Mouse (Mus musculus) heart, postnatal 10 days (tissue): ENCODE measurements at regions not wholly inside any gene's neighbourhood (a gene's known extent, or its start where the extent isn't known, plus 50 kb on each side); places are given as distances from the start of the nearest gene placed in this dataset.

Experiments used
- DNase-seq, 2 experiments: peaks; one replicate each; pipeline ENCODE4 v3.0.0; 2021
- intact Hi-C: fragments of 180-260 bp; cut with DNase I; formaldehyde crosslinking; loops from one replicate; pipeline ENCODE4 v1.15.1; 2025

GRCm38 (mm10) chr14:47795062-47795461, 146.8 kb downstream of the Ktn1 start:
- no peak for DNase-seq
- intact Hi-C loops: no loop called here

- intact Hi-C loops: no loop called here
- DNase-seq: no peak
These were observed 150.0 kb downstream of the Ktn1 start for GRCm38 (mm10) chr14:47798203-47798602.

- intact Hi-C loops: no loop called here
- DNase-seq: no peak
These were observed 151.3 kb downstream of the Ktn1 start for GRCm38 (mm10) chr14:47799564-47799963.

- intact Hi-C loops: no loop called here
- DNase-seq: no peak
These were observed 157.0 kb downstream of the Ktn1 start for GRCm38 (mm10) chr14:47805202-47805601.

GRCm38 (mm10) chr14:47805771-47806535, 157.7 kb downstream of the Ktn1 start:
- DNase-seq: peak in 1 of 2 experiments; percentile 16
- intact Hi-C loops: no loop called here

DNA sequence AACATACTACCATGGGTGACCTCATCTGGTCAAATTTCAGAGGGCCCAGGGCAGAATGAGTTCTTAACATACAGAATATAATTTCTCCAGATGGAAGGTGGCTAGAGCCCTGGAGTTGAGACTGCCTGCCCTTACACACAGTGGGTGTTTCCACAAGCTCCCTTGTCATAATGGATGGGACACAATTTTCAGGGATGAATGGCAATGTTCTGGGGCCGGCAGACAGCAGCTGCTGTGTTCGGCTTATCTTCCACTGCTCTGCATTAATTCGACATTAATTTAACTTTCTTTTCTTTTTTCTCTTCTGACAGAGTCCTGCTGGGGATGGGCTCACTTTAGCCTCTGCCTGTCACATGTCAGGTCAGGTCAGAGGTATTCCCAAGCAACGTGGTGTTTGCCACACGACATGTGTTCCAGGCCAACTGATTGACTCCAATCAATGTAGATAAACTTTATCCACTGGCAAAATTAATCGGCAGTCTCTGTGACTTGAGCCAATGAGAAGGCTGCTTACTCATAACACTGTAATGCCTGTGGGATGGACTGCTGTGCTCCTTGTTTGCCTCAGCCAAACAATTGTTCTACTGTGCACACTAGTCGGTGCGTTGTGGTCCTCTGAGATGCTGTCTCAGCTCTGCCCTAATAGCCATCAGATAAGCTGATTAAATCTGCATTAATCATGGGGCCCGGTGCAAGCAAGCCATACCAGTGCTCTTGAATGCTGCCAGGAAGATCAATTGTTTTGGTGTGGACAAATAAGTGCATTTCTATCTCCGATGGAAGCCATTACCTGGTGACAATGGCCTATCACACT, 160.1 kb downstream of the Ktn1 start:
- intact Hi-C loops: no loop called here
- no peak for DNase-seq

DNA sequence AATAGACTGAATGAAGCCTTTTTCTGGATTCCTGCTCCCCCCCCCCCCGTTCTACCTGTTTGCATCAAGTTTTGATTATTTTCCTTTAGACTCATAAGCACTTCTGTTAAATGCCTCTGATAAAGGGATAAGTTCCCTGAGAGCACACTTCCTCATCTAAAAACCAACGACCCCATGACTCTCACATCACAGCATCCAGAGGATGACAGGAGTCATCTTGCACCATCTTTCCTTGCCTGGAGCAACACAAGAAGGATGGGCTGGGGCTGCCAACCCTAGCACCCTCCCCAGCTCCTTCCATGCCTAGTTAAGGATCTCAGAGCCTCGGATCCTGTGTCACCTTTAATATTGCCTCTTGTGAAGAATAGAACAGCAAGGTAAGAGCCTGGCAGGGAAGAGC, 170.0 kb downstream of the Ktn1 start:
- intact Hi-C loops: no loop called here
- DNase-seq: no peak

- intact Hi-C loops: no loop called here
- no peak for DNase-seq
These were observed 170.4 kb downstream of the Ktn1 start for GRCm38 (mm10) chr14:47818641-47819040.

GRCm38 (mm10) chr14:47820571-47821143, 172.4 kb downstream of the Ktn1 start:
- intact Hi-C loops: no loop called here
- DNase-seq: no peak

DNA sequence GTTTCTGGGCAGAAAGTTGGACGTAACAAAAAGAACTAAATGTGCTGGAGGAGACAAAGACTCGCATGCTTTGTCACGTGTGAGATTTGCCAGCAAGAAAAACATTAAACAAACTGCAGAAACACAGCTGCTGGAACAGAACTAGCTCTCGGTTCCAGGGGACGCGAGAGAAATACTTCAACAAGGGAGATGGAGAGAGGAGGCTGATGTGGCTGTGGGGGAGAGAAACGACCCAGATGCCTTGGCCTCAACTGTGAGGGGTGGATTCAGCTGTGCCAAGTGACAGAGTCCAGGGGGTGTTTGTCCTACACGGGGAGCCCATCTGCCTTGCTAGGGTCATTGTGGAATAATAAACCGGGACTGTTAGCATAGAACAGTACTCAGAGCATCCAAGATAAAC, 174.9 kb downstream of the Ktn1 start:
- DNase-seq: no peak
- intact Hi-C loops: no loop called here

GRCm38 (mm10) chr14:47823696-47824095, 175.4 kb downstream of the Ktn1 start:
- no peak for DNase-seq
- intact Hi-C loops: no loop called here

GRCm38 (mm10) chr14:47825446-47825956, 177.3 kb downstream of the Ktn1 start:
- DNase-seq: no peak
- intact Hi-C loops: no loop called here

- no peak for DNase-seq
- intact Hi-C loops: no loop called here
These were observed 178.3 kb downstream of the Ktn1 start for GRCm38 (mm10) chr14:47826545-47826944.

- DNase-seq: no peak
- intact Hi-C loops: no loop called here
These were observed 179.4 kb downstream of the Ktn1 start for GRCm38 (mm10) chr14:47827623-47828022.

- no peak for DNase-seq
- intact Hi-C loops: no loop called here
These were observed 185.4 kb downstream of the Ktn1 start for GRCm38 (mm10) chr14:47833696-47834095.

GRCm38 (mm10) chr14:47835408-47835807, 187.2 kb downstream of the Ktn1 start:
- no peak for DNase-seq
- intact Hi-C loops: no loop called here

DNA sequence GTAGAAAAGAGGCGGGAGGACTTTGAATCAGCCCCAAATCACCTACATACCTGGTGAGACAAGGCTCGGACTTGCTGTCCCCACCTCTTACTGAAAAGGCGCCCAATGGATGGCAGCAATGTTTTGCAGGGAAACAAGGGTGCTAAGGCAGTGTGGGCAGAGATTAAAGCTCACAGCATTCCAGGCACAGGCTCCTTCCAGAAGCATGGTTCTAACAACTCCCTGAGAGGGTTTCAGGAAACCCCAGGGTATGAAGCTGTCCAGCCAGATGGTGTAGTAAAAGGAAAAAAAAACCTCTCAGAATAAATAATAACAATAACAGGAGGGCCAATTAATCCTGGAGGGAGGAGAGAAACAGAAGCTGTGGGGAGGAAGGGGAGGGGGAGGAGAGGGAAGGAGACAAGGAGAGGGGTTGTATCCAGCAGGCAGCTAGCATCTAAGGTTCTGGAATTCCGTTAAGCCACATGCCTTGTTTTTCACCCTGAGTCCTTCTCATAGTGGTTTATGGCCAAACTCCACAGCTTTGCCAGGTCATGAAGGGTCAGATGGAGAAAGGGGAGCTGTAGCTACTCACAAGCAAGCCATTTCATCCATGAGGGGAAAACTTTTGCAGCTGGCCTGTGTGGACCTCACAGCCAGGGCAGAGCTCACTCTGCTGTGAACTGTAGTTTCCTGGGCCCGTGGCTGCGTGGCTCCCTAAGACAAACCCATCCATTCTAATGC, 191.4 kb downstream of the Ktn1 start:
- intact Hi-C loops: no loop called here
- DNase-seq: no peak

DNA sequence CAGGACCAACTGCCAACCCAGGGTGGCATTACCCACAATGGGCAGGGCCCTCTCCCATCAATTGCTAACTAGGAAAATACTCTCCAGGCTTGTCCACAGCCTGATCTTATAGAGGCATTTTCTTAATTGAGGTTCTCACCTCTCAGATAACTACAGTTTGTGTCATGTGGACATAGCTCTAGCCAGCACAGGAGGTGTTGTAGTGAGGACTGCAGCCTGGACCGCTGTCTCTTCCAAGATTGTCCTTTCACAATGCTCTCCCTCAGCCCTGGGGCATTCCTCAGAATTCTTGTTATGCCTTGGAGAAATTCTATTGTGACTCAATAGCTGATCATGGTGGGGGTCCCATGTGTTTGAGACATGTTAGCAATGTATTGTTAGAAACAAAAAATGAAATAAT, 196.1 kb downstream of the Ktn1 start:
- DNase-seq: no peak
- intact Hi-C loops: no loop called here

GRCm38 (mm10) chr14:47848861-47849260, 200.6 kb downstream of the Ktn1 start:
- DNase-seq: no peak
- intact Hi-C loops: no loop called here

GRCm38 (mm10) chr14:47856280-47856765, 208.1 kb downstream of the Ktn1 start:
- no peak for DNase-seq
- intact Hi-C loops: no loop called here

DNA sequence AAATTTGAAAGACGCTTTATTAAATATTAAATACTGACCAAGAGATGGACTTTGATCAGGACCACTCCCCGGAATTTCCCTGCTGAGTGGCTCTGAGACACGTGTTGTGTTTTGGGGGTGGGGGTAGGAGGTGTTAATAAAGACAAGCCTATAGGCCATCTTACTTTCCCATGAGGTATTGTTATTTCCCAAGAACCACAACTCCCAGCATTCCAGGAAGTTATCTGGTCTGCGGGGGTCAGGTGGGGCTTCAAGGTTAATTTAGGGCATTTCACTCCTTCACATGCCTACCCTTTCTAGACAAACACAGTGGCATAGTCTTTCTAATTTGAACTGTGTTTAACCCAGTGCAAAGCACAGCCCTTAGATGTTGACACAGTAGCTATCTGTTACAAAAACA, 209.0 kb downstream of the Ktn1 start:
- no peak for DNase-seq
- intact Hi-C loops: no loop called here
